Mouse (Mus musculus) testis, adult 2 months (tissue): ENCODE measurements around the gene Ppil1. TPM values are rescaled to one million over a fixed set of nuclear protein-coding genes. Genes with fewer than 3 reads are reported as not detected.

Experiments
- H3K27ac ChIP-seq: fragments of 200-500 bp; 2 replicates; pipeline ENCODE4 v1.5.1; 2012; ENCODE audit warnings: low read depth, low read length; ENCODE audit not compliant: control insufficient read depth, insufficient read depth
- H3K27me3 ChIP-seq: fragments of 200-500 bp; 2 replicates; pipeline ENCODE4 v1.6.1; 2012; ENCODE audit warnings: mild to moderate bottlenecking, low read length, moderate library complexity; ENCODE audit not compliant: control insufficient read depth, insufficient read depth
- H3K36me3 ChIP-seq: fragments of 200-500 bp; 2 replicates; pipeline ENCODE4 v1.6.1; 2012; ENCODE audit warnings: mild to moderate bottlenecking, low read length; ENCODE audit not compliant: control insufficient read depth, insufficient read depth
- H3K4me1 ChIP-seq: fragments of 200-500 bp; 2 replicates; pipeline ENCODE4 v1.6.1; 2012; ENCODE audit warnings: low read length; ENCODE audit not compliant: control insufficient read depth, insufficient read depth
- H3K4me3 ChIP-seq: fragments of 200-500 bp; 2 replicates; pipeline ENCODE4 v1.5.1; 2012; ENCODE audit warnings: low read depth, mild to moderate bottlenecking, low read length, moderate library complexity, mixed read lengths; ENCODE audit not compliant: control insufficient read depth
- CTCF ChIP-seq: fragments of 200-500 bp; IDR thresholded peaks from 2 replicates; pipeline ENCODE4 v1.5.1; 2012; ENCODE audit warnings: low read depth, mild to moderate bottlenecking, inconsistent platforms, low read length, moderate library complexity; ENCODE audit not compliant: control insufficient read depth, insufficient read depth, insufficient replicate concordance
- POLR2A ChIP-seq: fragments of 200-500 bp; IDR thresholded peaks from 2 replicates; pipeline ENCODE4 v1.6.1; 2012; ENCODE audit warnings: low read depth, mild to moderate bottlenecking, inconsistent platforms, low read length, moderate library complexity; ENCODE audit not compliant: control insufficient read depth
- polyA plus RNA-seq: library from polyadenylated mRNA; depleted of rRNA; stranded (reverse); fragments of >200 nt; gene quantifications from 2 replicates; pipeline ENCODE4 v1.2.3, GENCODE M21; 2012

Gene Ppil1
- polyA plus RNA-seq, 1 experiment, result 12.2 TPM

DNA sequence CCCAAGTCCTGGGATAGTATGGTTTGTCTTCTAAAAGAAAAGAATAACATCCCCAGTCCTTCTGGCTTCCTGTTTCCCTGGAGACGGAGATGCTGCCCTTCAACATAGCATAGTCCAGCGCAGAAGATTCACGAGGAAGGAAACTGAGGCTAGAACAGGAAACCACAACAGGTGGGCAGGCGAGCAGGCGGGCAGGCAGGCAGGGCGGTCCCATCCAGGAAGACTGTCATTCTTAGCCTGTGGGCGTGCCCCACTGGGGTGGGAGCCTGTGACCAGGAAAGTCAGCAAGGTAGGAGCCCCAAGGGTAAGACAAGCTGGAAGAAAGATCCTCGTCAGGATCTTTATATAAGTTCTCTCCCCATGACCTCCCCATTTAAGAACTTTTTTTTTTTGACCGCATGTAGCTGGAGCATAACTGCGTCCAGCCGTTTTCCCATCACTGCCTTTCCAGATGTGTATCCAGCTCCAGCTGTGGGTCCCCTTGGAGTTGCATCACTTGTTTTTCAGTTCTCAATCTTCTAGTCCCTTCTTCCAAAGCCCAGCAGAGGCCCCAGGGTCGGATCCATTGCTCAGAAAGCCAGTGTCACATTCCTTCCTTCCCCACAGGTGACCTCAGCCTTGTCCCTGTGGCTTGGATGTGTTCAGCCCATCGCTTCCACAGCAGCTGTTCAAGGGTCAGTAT is 40.5 kb upstream of the Ppil1 start:
- no peak for TF ChIP-seq CTCF
- peak overlapping the region; percentile 56 for H3K4me3 ChIP-seq
- H3K27ac ChIP-seq, result no peak overlapping the region
- no peaks in the 10 kb centered on the region for H3K27me3 ChIP-seq
- no peaks in the 10 kb centered on the region for H3K36me3 ChIP-seq
- no peaks in the 10 kb centered on the region; the same call in 1 of the 2 replicates for H3K4me1 ChIP-seq

DNA sequence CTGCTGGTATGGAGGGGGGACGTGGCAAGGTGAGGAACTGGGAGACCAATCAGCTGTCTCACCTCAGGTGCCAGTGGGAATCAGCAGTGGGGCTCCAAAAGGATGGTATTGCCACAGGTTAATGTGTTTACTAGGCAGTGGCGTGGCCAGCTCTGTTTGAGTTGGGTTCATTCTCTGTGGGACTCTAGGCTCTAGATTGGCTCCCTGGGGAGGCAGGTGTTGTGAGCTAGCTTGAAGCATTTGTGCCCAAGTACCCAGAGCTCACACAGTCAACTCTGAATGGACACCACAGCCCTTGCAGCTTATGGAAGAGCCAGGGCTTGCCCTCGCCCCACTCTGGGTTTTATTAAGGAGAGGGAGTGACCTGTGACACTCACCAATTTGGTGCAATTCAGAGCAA is 39.9 kb upstream of the Ppil1 start:
- TF ChIP-seq CTCF (no peak), POLR2A (no peak)
- Histone ChIP-seq H3K27me3 (no peaks in the 10 kb centered on the region), H3K4me3 (no peak overlapping the region), H3K36me3 (0 out of 2 replicates have a peak, but pooled peaks cover 1% of the 10 kb centered on the region), H3K27ac (no peak overlapping the region), H3K4me1 (no peaks in the 10 kb centered on the region; the same call in 1 of the 2 replicates)

DNA sequence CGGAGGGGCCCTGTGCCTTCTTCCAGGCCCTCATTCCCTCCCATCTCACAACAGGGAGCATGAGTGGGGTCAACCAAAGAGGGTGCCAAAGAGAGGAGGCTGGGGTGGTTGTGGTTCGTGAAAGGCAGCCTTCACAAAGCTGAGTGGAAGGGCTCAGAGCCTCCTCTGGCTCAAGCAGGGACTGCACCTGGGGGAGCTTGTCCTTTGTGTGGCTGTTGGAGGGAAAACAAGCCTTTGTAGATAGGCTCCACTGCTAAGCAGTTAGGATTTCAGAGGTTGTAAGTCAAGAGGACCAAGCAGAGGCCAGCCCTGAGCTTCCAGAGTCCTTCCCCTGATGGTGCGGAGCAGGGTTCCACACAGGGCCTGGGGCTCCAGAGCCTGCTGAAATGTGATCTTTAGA is 39.1 kb upstream of the Ppil1 start:
- no peak overlapping the region for H3K27ac ChIP-seq
- 0 out of 2 replicates have a peak, but pooled peaks cover 1% of the 10 kb centered on the region for H3K36me3 ChIP-seq
- no peak overlapping the region for H3K4me3 ChIP-seq
- no peaks in the 10 kb centered on the region; the same call in 1 of the 2 replicates for H3K4me1 ChIP-seq
- H3K27me3 ChIP-seq, result no peaks in the 10 kb centered on the region
- TF ChIP-seq POLR2A, result no peak
- peak; percentile 12; the same call in 1 of the 2 replicates for TF ChIP-seq CTCF

DNA sequence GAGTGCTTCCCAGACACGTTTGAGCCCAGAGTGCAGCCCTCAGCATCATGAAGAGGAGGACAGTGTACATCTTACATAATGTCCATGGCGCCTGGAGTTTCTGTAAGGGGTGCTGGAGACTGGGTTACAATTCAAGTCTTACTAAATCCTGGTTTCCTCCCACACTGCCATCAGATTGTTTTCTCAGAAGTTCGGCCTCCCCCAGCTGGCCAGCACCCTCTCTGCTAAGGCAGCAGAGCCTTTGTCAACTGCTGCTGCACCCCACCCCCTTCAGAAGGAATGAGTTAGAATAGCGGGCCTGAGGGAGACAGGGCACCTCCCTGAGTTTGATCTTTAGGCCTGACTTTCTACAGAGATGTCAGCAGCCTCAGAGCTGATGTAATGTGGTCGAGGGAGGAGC is 38.2 kb upstream of the Ppil1 start:
- TF ChIP-seq CTCF, result no peak
- TF ChIP-seq POLR2A, result no peak
- H3K4me1 ChIP-seq, result no peaks in the 10 kb centered on the region; the same call in 1 of the 2 replicates
- H3K27ac ChIP-seq, result no peak overlapping the region
- no peak overlapping the region for H3K4me3 ChIP-seq
- H3K36me3 ChIP-seq, result 0 out of 2 replicates have a peak, but pooled peaks cover 1% of the 10 kb centered on the region
- H3K27me3 ChIP-seq, result no peaks in the 10 kb centered on the region

DNA sequence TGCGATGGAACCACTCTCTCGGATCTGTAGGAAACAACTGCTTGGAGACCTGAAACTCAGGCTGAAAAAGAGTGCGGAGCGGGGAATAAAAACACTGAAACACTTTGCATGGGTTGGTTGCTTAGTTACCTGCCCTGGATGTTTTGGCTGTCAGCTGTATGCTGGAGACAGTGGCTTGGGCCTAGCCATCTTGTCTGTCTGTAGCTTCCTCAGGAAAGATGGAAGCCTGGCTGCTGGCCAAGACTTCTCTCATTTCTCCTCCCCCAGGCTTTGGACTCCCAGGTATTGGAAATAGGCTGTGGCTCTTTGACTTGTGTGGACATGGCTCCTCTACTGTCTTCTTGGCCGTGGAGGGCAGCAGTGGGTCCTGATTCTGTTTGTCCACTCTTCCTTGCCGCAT is 37.4 kb upstream of the Ppil1 start:
- Histone ChIP-seq H3K36me3 (0 out of 2 replicates have a peak, but pooled peaks cover 1% of the 10 kb centered on the region), H3K27ac (no peak overlapping the region)

DNA sequence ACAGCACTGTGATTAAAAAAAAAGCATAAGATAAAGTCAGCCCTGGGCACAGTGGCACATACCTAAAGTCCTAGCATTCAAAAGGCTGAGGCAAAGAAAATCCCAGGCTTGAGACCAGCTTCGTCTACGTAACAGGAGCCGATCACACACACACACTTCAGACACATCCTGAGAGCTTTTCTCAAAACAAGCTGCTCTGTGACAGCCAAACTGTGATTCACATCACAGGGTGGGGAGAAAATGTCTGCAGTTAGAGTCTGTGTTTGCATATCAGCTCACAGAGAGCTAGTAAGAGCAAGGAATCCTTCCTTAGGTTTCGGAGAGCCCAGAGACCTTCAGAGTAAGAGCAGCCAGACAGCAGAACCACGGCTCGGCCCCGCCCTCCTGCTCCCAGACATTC is 36.9 kb upstream of the Ppil1 start:
- 0 out of 2 replicates have a peak, but pooled peaks cover 1% of the 10 kb centered on the region for H3K36me3 ChIP-seq
- H3K27ac ChIP-seq, result no peak overlapping the region
- TF ChIP-seq POLR2A (no peak), CTCF (no peak)
- H3K27me3 ChIP-seq, result no peaks in the 10 kb centered on the region
- H3K4me3 ChIP-seq, result no peak overlapping the region
- no peaks in the 10 kb centered on the region; the same call in 1 of the 2 replicates for H3K4me1 ChIP-seq

More for the DNA sequence above, 37.4 kb upstream of the Ppil1 start:
- TF ChIP-seq POLR2A (no peak), CTCF (no peak)
- Histone ChIP-seq H3K4me3 (no peak overlapping the region), H3K4me1 (no peaks in the 10 kb centered on the region; the same call in 1 of the 2 replicates), H3K27me3 (no peaks in the 10 kb centered on the region)

DNA sequence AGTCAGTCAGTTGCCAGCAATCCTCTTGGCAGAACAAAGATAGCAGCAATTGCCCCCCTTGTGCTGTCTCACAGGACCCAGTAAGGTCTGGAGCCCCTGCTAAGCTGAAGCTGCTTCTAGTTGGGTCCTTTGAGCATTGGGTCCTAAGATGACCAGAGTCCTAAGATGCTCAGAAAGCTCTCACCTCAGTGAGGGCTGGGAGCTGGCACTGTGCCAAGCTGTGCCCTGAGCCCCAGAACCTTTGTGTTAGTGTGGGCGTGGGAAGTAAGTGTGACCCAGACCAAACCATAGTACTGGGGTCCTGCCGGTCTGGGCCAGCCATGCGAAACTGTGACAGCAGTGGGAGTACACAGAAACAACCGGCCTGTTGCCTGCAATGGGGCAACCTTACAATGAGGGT is 35.3 kb upstream of the Ppil1 start:
- H3K27me3 ChIP-seq, result no peaks in the 10 kb centered on the region
- H3K4me3 ChIP-seq, result no peak overlapping the region
- 0 out of 2 replicates have a peak, but pooled peaks cover 1% of the 10 kb centered on the region for H3K36me3 ChIP-seq
- no peaks in the 10 kb centered on the region for H3K4me1 ChIP-seq
- no peak for TF ChIP-seq POLR2A
- no peak for TF ChIP-seq CTCF
- no peak overlapping the region for H3K27ac ChIP-seq

DNA sequence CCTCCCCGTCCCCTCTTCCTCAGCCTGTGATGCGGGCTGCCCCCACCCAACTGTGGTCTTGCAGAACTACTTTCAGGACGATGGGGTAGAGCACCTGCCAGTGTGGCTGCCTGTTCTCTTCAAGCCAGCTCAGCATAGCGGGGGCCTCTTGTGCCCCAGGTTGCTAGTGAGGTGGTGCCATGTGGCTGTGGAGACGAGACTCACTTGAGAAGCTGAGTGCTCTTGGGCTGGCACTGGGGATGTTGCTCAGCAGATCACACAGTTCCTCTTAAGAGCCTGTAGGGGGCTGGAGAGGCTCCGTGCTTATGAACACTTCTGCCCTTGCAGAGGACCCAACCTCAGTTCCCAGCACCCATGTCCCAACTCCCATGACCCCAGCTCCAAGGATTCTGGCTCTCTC is 33.8 kb upstream of the Ppil1 start:
- H3K4me1 ChIP-seq, result no peaks in the 10 kb centered on the region
- no peak overlapping the region for H3K4me3 ChIP-seq
- no peaks in the 10 kb centered on the region for H3K27me3 ChIP-seq
- TF ChIP-seq POLR2A (no peak), CTCF (no peak)
- H3K27ac ChIP-seq, result no peak overlapping the region
- 0 out of 2 replicates have a peak, but pooled peaks cover 1% of the 10 kb centered on the region for H3K36me3 ChIP-seq
